In genomic region chr6:128849902-128850301, GRCm38 (mm10) we compare ENCODE assay signal across 10 mouse cellular contexts. TPM values are rescaled to one million over a fixed set of nuclear protein-coding genes. Genes with fewer than 3 reads are reported as not detected.
DNase-seq lines count a peak whose midpoint lies in the region; ATAC-seq and TF ChIP-seq lines count a peak whose summit lies in the region.
"Had no signal": no experiment of that assay in that cellular context is flagged by ENCODE, and none has a peak within 500 bp of the region (broad histone marks: within the 10 kb centered on the region; RNA-seq: fewer than 3 reads in every experiment).

No protein-coding gene starts in this region.

- H3K36me3 ChIP-seq in kidney, embryonic 14.5 days (ENCODE audit: control insufficient read depth, insufficient read depth, low read length), result no peaks in the 10 kb centered on the region
- H3K36me3 ChIP-seq in limb, embryonic 11.5 days (ENCODE audit: control insufficient read depth, insufficient read depth, low read length), result no peaks in the 10 kb centered on the region
- no peaks in the 10 kb centered on the region for H3K36me3 ChIP-seq in neural tube, embryonic 15.5 days
- H3K36me3 ChIP-seq: liver, embryonic 13.5 days had no signal

- no peak overlapping the region for H3K9ac ChIP-seq in kidney, embryonic 14.5 days (ENCODE audit: low read depth, low read length)
- no peak overlapping the region for H3K9ac ChIP-seq in limb, embryonic 11.5 days (ENCODE audit: low read length)
- H3K9ac ChIP-seq in neural tube, embryonic 15.5 days (replicated peaks), result no peak overlapping the region
- H3K9ac ChIP-seq: liver, embryonic 13.5 days had no signal

- no peaks in the 10 kb centered on the region for H3K9me3 ChIP-seq in kidney, embryonic 14.5 days (ENCODE audit: control insufficient read depth, low read length)
- H3K9me3 ChIP-seq in limb, embryonic 11.5 days (ENCODE audit: control insufficient read depth, low read length), result no peaks in the 10 kb centered on the region
- no peaks in the 10 kb centered on the region for H3K9me3 ChIP-seq in neural tube, embryonic 15.5 days (replicated peaks)
- H3K9me3 ChIP-seq: liver, embryonic 13.5 days had no signal

- 58% methylated on average over 2 of the region's 2 CpGs for WGBS in kidney, embryonic 14.5 days
- 58% methylated on average over 2 of the region's 2 CpGs for WGBS in limb, embryonic 11.5 days
- WGBS in neural tube, embryonic 15.5 days, result 45% methylated on average over 2 of the region's 2 CpGs

- peak; percentile 36; the same call in 1 of the 2 replicates for TF ChIP-seq CTCF in embryonic fibroblast, embryonic 13.5 days (IDR thresholded peaks at IDR 0.05; ENCODE audit: borderline replicate concordance, insufficient read depth, low read length)

- H3K27ac ChIP-seq in kidney, embryonic 14.5 days (ENCODE audit: low read depth, low read length), result no peak overlapping the region
- H3K27ac ChIP-seq in embryonic fibroblast, embryonic 13.5 days (ENCODE audit: insufficient read depth, low read length), result no peak overlapping the region
- H3K27ac ChIP-seq in limb, embryonic 11.5 days (replicated peaks; ENCODE audit: low read depth, low read length), result no peak overlapping the region
- H3K27ac ChIP-seq in neural tube, embryonic 15.5 days (replicated peaks), result no peak overlapping the region

- H3K4me2 ChIP-seq in kidney, embryonic 14.5 days (replicated peaks; ENCODE audit: low read depth, low read length), result no peak overlapping the region
- no peak overlapping the region for H3K4me2 ChIP-seq in limb, embryonic 11.5 days (ENCODE audit: low read depth, severe bottlenecking)
- no peak overlapping the region for H3K4me2 ChIP-seq in neural tube, embryonic 15.5 days

- no peaks in the 10 kb centered on the region for H3K27me3 ChIP-seq in kidney, embryonic 14.5 days (ENCODE audit: control insufficient read depth, insufficient read depth, low read length)
- no peaks in the 10 kb centered on the region for H3K27me3 ChIP-seq in limb, embryonic 11.5 days (ENCODE audit: control insufficient read depth, insufficient read depth, low read length)
- H3K27me3 ChIP-seq in neural tube, embryonic 15.5 days (replicated peaks), result no peaks in the 10 kb centered on the region
- H3K27me3 ChIP-seq: liver, embryonic 13.5 days had no signal

- H3K4me3 ChIP-seq in kidney, embryonic 14.5 days (ENCODE audit: low read length), result no peak overlapping the region
- no peak overlapping the region for H3K4me3 ChIP-seq in embryonic fibroblast, embryonic 13.5 days (ENCODE audit: insufficient read depth, low read length)
- H3K4me3 ChIP-seq in limb, embryonic 11.5 days (ENCODE audit: low read depth, low read length), result no peak overlapping the region
- H3K4me3 ChIP-seq in neural tube, embryonic 15.5 days (replicated peaks), result no peak overlapping the region
- H3K4me3 ChIP-seq: erythroblast, embryonic 14.5 days; liver, embryonic 13.5 days had no signal

- no peak for ATAC-seq in kidney, embryonic 14.5 days (ENCODE audit: low FRiP score, low TSS enrichment)
- no peak for ATAC-seq in limb, embryonic 11.5 days (ENCODE audit: insufficient number of reproducible peaks, low FRiP score, low TSS enrichment, low read depth)
- ATAC-seq in neural tube, embryonic 15.5 days (ENCODE audit: low FRiP score), result peak; percentile 20; the same call in 1 of the 2 replicates

- DNase-seq in kidney, adult 11 months, result peak; percentile 52
- peak; percentile 77 for DNase-seq in CD4-positive, CD25-positive, alpha-beta regulatory T cell, adult 2 months (ENCODE audit: low read depth, low spot score)
- peak; percentile 58 for DNase-seq in R1 (ENCODE audit: low read depth, low spot score)
- peak; percentile 82 for DNase-seq in limb, embryonic 11.5 days (ENCODE audit: low spot score)
- no peak for DNase-seq in frontal cortex, postnatal 25 days (ENCODE audit: low spot score in 2 of 2)
- DNase-seq: liver, embryonic 13.5 days had no signal

- no peak for TF ChIP-seq POLR2A in embryonic fibroblast, embryonic 13.5 days (IDR thresholded peaks at IDR 0.05; ENCODE audit: low read depth, low read length)

- no peaks in the 10 kb centered on the region for H3K4me1 ChIP-seq in kidney, embryonic 14.5 days (ENCODE audit: control insufficient read depth, insufficient read depth, low read length)
- no peaks in the 10 kb centered on the region for H3K4me1 ChIP-seq in embryonic fibroblast, embryonic 13.5 days (ENCODE audit: control insufficient read depth, insufficient read depth, low read length)
- no peaks in the 10 kb centered on the region for H3K4me1 ChIP-seq in limb, embryonic 11.5 days (ENCODE audit: control insufficient read depth, insufficient read depth, low read length)
- 0 out of 2 replicates have a peak, but pooled peaks cover 6% of the 10 kb centered on the region for H3K4me1 ChIP-seq in neural tube, embryonic 15.5 days

RNA-seq across cellular contexts. Expression of gene Klrb1b, which starts 23.8 kb away (rescaled TPM):
- polyA plus RNA-seq in kidney, embryonic 14.5 days (2014; fragmentation: Nextera tagmentation; extraction: Ambion mirVana), result not detected in 2 replicates
- polyA plus RNA-seq in embryonic fibroblast, embryonic 13.5 days (2011; ENCODE audit: insufficient read length, low read depth, missing spikeins), result not detected in 2 replicates
- polyA plus RNA-seq in limb, embryonic 11.5 days (2014; fragmentation: Nextera tagmentation; extraction: Ambion mirVana), result not detected in 2 replicates
- polyA plus RNA-seq in neural tube, embryonic 15.5 days (2015; fragmentation: Nextera tagmentation; extraction: Ambion mirVana), result 0.49 TPM in 1 of 2 replicates, not detected in the other
- polyA plus RNA-seq: liver, embryonic 13.5 days had no signal

RNA-seq across cellular contexts. Expression of gene Gm44511, which starts 23.8 kb away (rescaled TPM):
- not detected in 2 replicates for polyA plus RNA-seq in kidney, embryonic 14.5 days (2014; fragmentation: Nextera tagmentation; extraction: Ambion mirVana)
- not detected in 2 replicates for polyA plus RNA-seq in embryonic fibroblast, embryonic 13.5 days (2011; ENCODE audit: insufficient read length, low read depth, missing spikeins)
- not detected in 2 replicates for polyA plus RNA-seq in limb, embryonic 11.5 days (2014; fragmentation: Nextera tagmentation; extraction: Ambion mirVana)
- not detected in 2 replicates for polyA plus RNA-seq in neural tube, embryonic 15.5 days (2015; fragmentation: Nextera tagmentation; extraction: Ambion mirVana)
- polyA plus RNA-seq: erythroblast, embryonic 14.5 days had no signal

RNA-seq across cellular contexts. Expression of gene Clec2i, which starts 37.5 kb away (rescaled TPM):
- 0.23 TPM in 1 of 2 replicates, not detected in the other for polyA plus RNA-seq in kidney, embryonic 14.5 days (2014; fragmentation: Nextera tagmentation; extraction: Ambion mirVana)
- polyA plus RNA-seq in embryonic fibroblast, embryonic 13.5 days (2011; ENCODE audit: insufficient read length, low read depth, missing spikeins), result not detected in 2 replicates
- polyA plus RNA-seq in limb, embryonic 11.5 days (2014; fragmentation: Nextera tagmentation; extraction: Ambion mirVana), result not detected in 2 replicates
- polyA plus RNA-seq in neural tube, embryonic 15.5 days (2015; fragmentation: Nextera tagmentation; extraction: Ambion mirVana), result 0.92 TPM in 1 of 2 replicates, not detected in the other
- polyA plus RNA-seq: erythroblast, embryonic 14.5 days had no signal

RNA-seq across cellular contexts. Expression of gene BC035044, which starts 41.0 kb away (rescaled TPM):
- 0.64 and 0.76 TPM in 2 replicates for polyA plus RNA-seq in kidney, embryonic 14.5 days (2014; fragmentation: Nextera tagmentation; extraction: Ambion mirVana)
- not detected in 2 replicates for polyA plus RNA-seq in embryonic fibroblast, embryonic 13.5 days (2011; ENCODE audit: insufficient read length, low read depth, missing spikeins)
- polyA plus RNA-seq in limb, embryonic 11.5 days (2014; fragmentation: Nextera tagmentation; extraction: Ambion mirVana), result 0.58 and 0.96 TPM in 2 replicates
- polyA plus RNA-seq in neural tube, embryonic 15.5 days (2015; fragmentation: Nextera tagmentation; extraction: Ambion mirVana), result 0.41 and 5.9 TPM in 2 replicates
- polyA plus RNA-seq: erythroblast, embryonic 14.5 days had no signal

Comparison
In these comparisons a context has a peak if more than half of its experiments do, and no peak if none do; other contexts are left out.
1. DNase-seq: peak in kidney, adult 11 months (single experiment), CD4-positive, CD25-positive, alpha-beta regulatory T cell, adult 2 months (single experiment), R1 (single experiment) and limb, embryonic 11.5 days (single experiment); none in frontal cortex, postnatal 25 days (0 of 2).